Comparison of ENCODE assay signal across 8 mouse cellular contexts in the genomic region with DNA sequence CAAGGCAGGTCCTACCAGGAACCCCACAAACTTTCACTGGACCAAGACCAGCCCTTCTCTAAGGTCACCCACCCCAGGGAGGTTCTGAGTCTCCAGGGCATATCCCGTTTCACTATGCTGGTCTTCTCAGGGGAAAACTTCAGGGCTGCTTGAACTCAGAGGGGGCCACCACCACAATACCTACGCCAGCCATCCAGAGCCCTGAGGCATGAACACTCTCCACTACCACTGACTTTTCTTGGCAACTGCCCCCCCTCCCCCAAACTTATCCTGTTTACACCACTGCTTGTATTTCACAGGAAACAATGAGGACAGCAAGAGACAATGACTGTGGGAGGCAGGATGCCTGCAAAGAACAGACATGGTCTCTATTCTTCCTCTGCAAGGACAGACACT. TPM values are rescaled to one million over a fixed set of nuclear protein-coding genes. Genes with fewer than 3 reads are reported as not detected.
DNase-seq lines count a peak whose midpoint lies in the region; ATAC-seq and TF ChIP-seq lines count a peak whose summit lies in the region.

No protein-coding gene starts in this region.

- no peaks in the 10 kb centered on the region for H3K27me3 ChIP-seq in forebrain, embryonic 12.5 days
- H3K27me3 ChIP-seq in intestine, embryonic 14.5 days (replicated peaks; ENCODE audit: control insufficient read depth, insufficient read depth, low read length): no peaks in the 10 kb centered on the region
- no peaks in the 10 kb centered on the region for H3K27me3 ChIP-seq in stomach, postnatal 0 days (ENCODE audit: control insufficient read depth, insufficient read depth, low read length)

- no peak overlapping the region; the same call in 1 of the 2 replicates for H3K9ac ChIP-seq in forebrain, embryonic 12.5 days
- no peak overlapping the region for H3K9ac ChIP-seq in intestine, embryonic 14.5 days (ENCODE audit: low read length)
- H3K9ac ChIP-seq in stomach, postnatal 0 days (ENCODE audit: low read length): no peak overlapping the region

- TF ChIP-seq EP300 in stomach, postnatal 0 days (optimal IDR thresholded peaks at IDR 0.05): no peak

- no peaks in the 10 kb centered on the region for H3K36me3 ChIP-seq in forebrain, embryonic 12.5 days (replicated peaks)
- H3K36me3 ChIP-seq in intestine, embryonic 14.5 days (ENCODE audit: control insufficient read depth, insufficient read depth, low read length): no peaks in the 10 kb centered on the region
- H3K36me3 ChIP-seq in stomach, postnatal 0 days (ENCODE audit: control insufficient read depth, insufficient read depth, low read length): no peaks in the 10 kb centered on the region

- TF ChIP-seq CTCF in lung, adult 2 months (IDR thresholded peaks at IDR 0.05; ENCODE audit: insufficient read depth, low read length): no peak
- no peak for TF ChIP-seq CTCF in stomach, postnatal 0 days (IDR thresholded peaks at IDR 0.05; ENCODE audit: low read depth)

- peak; percentile 98 for DNase-seq in heart, adult 11 months
- DNase-seq in heart, postnatal 25 days (ENCODE audit: low spot score): no peak
- DNase-seq in intestine, embryonic 14.5 days (ENCODE audit: low spot score): no peak
- no peak for DNase-seq in lung, adult 2 months
- no peak for DNase-seq in stomach, postnatal 0 days (ENCODE audit: low spot score)
- no peak for DNase-seq in cerebellum, postnatal 36 days

- peak overlapping the region; percentile 99 for H3K27ac ChIP-seq in forebrain, embryonic 12.5 days
- H3K27ac ChIP-seq in intestine, embryonic 14.5 days (ENCODE audit: low read depth): peak overlapping the region; percentile 74
- peak overlapping the region; percentile 83 for H3K27ac ChIP-seq in stomach, postnatal 0 days (replicated peaks)

- peak overlapping the region; percentile 21; the same call in 1 of the 2 replicates for H3K4me2 ChIP-seq in forebrain, embryonic 12.5 days
- H3K4me2 ChIP-seq in intestine, embryonic 14.5 days (ENCODE audit: low read length): 0 out of 2 replicates have a peak overlapping the region, but pooled peaks have one; percentile 4
- peak overlapping the region; percentile 17 for H3K4me2 ChIP-seq in stomach, postnatal 0 days (replicated peaks; ENCODE audit: low read depth)

- peak; percentile 31; the same call in 1 of the 2 replicates for TF ChIP-seq POLR2A in lung, adult 2 months (IDR thresholded peaks at IDR 0.05; ENCODE audit: borderline replicate concordance, extremely low read depth, low read depth, low read length)

- intact Hi-C loops in heart, postnatal 25 days (cut with DNase I): no loop called here

- peaks cover 89% of the 10 kb centered on the region for H3K4me1 ChIP-seq in forebrain, embryonic 12.5 days
- peaks cover 70% of the 10 kb centered on the region for H3K4me1 ChIP-seq in intestine, embryonic 14.5 days (replicated peaks; ENCODE audit: control insufficient read depth, insufficient read depth, low read length)
- H3K4me1 ChIP-seq in lung, adult 2 months (ENCODE audit: control insufficient read depth, insufficient read depth, low read length): peaks cover 61% of the 10 kb centered on the region
- H3K4me1 ChIP-seq in stomach, postnatal 0 days (replicated peaks; ENCODE audit: control insufficient read depth, insufficient read depth): peaks cover 35% of the 10 kb centered on the region

- no peaks in the 10 kb centered on the region for H3K9me3 ChIP-seq in forebrain, embryonic 12.5 days
- H3K9me3 ChIP-seq in intestine, embryonic 14.5 days (ENCODE audit: control insufficient read depth, low read length): no peaks in the 10 kb centered on the region
- no peaks in the 10 kb centered on the region for H3K9me3 ChIP-seq in stomach, postnatal 0 days (ENCODE audit: control insufficient read depth, low read length)

- no peak overlapping the region for H3K4me3 ChIP-seq in forebrain, embryonic 12.5 days (replicated peaks)
- H3K4me3 ChIP-seq in intestine, embryonic 14.5 days (ENCODE audit: low read depth, low read length): no peak overlapping the region
- H3K4me3 ChIP-seq in lung, adult 2 months (replicated peaks; ENCODE audit: extremely low read depth, low read depth, low read length): no peak overlapping the region
- no peak overlapping the region for H3K4me3 ChIP-seq in stomach, postnatal 0 days (ENCODE audit: low read depth, low read length)

- no peak for ATAC-seq in forebrain, embryonic 12.5 days (ENCODE audit: low FRiP score)
- no peak for ATAC-seq in intestine, embryonic 14.5 days (replicated peaks; ENCODE audit: low FRiP score, low TSS enrichment, low read depth)
- peak; percentile 2; the same call in 1 of the 2 replicates for ATAC-seq in stomach, postnatal 0 days (ENCODE audit: low FRiP score, low TSS enrichment)
- ATAC-seq in erythroblast, adult 5-6 weeks (replicated peaks; ENCODE audit: low FRiP score, poor library complexity, severe bottlenecking): no peak

- WGBS in forebrain, embryonic 12.5 days: 42% methylated on average over 2 of the region's 2 CpGs
- WGBS in intestine, embryonic 14.5 days: 52% methylated on average over 2 of the region's 2 CpGs
- 33% methylated on average over 2 of the region's 2 CpGs for WGBS in lung, adult 2 months
- WGBS in stomach, postnatal 0 days: 48% methylated on average over 2 of the region's 2 CpGs

RNA-seq across cellular contexts. Expression of a gene that starts 7.6 kb away (rescaled TPM):
- 10 to 100 TPM; 17.1 to 18.1 TPM for total RNA-seq in heart, postnatal 25 days (2021)
- 82.6 and 90.6 TPM in 2 replicates for polyA plus RNA-seq in forebrain, embryonic 12.5 days (2016; fragmentation: Nextera tagmentation; extraction: Ambion mirVana)
- 71.4 and 76.1 TPM in 2 replicates for polyA plus RNA-seq in intestine, embryonic 14.5 days (2014; fragmentation: Nextera tagmentation; extraction: Ambion mirVana)
- 82.2 and 94.2 TPM in 2 replicates for polyA plus RNA-seq in lung, adult 2 months (2012; rRNA removed)
- polyA plus RNA-seq in stomach, postnatal 0 days (2015; fragmentation: Nextera tagmentation; extraction: Ambion mirVana): 38.1 and 38.8 TPM in 2 replicates
- total RNA-seq in erythroblast, adult 5-6 weeks (2015; ENCODE audit: low replicate concordance): 4.0 and 7.3 TPM in 2 replicates
- total RNA-seq in erythroblast, adult 5-6 weeks (2017; ENCODE audit: low replicate concordance): 8.2 and 9.4 TPM in 2 replicates

RNA-seq across cellular contexts. Expression of a gene that starts 54.6 kb away (rescaled TPM):
- 10 to 100 TPM; 16.3 to 17.0 TPM for total RNA-seq in heart, postnatal 25 days (2021)
- 50.5 and 54.0 TPM in 2 replicates for polyA plus RNA-seq in forebrain, embryonic 12.5 days (2016; fragmentation: Nextera tagmentation; extraction: Ambion mirVana)
- polyA plus RNA-seq in intestine, embryonic 14.5 days (2014; fragmentation: Nextera tagmentation; extraction: Ambion mirVana): 46.3 and 46.4 TPM in 2 replicates
- 12.6 and 12.8 TPM in 2 replicates for polyA plus RNA-seq in lung, adult 2 months (2012; rRNA removed)
- 32.4 and 34.5 TPM in 2 replicates for polyA plus RNA-seq in stomach, postnatal 0 days (2015; fragmentation: Nextera tagmentation; extraction: Ambion mirVana)
- total RNA-seq in erythroblast, adult 5-6 weeks (2015; ENCODE audit: low replicate concordance): 1,227 and 1,297 TPM in 2 replicates
- 2,096 and 2,327 TPM in 2 replicates for total RNA-seq in erythroblast, adult 5-6 weeks (2017; ENCODE audit: low replicate concordance)
